Mouse (Mus musculus) MEL (cell line): ENCODE data around the gene Cdh4.

Experiments
- EP300 ChIP-seq, 2 experiments: IDR thresholded peaks; 2 replicates each; pipeline ENCODE4 v1.6.1; 2011; ENCODE audit warnings: improper control_type of control experiment in 2 of 2, low read length in 2 of 2, low read depth in 1 of 2, mild to moderate bottlenecking in 1 of 2
- HCFC1 ChIP-seq: IDR thresholded peaks from 2 replicates; pipeline ENCODE4 v1.6.1; 2012; ENCODE audit warnings: low read depth, mild to moderate bottlenecking, inconsistent platforms, low read length, improper control_type of control experiment, moderate library complexity
- ZNF384 ChIP-seq: IDR thresholded peaks from 2 replicates; pipeline ENCODE4 v1.6.1; 2012; ENCODE audit warnings: low read depth, mild to moderate bottlenecking, inconsistent platforms, low read length, improper control_type of control experiment

GRCm38 (mm10) chr2:179582966-179583365 lies 140.7 kb downstream of the Cdh4 start:
- no peak for TF ChIP-seq EP300 (IDR thresholded peaks at IDR 0.05; ENCODE audit: low read depth in 1 of 2, low read length in 2 of 2)
- no peak for TF ChIP-seq ZNF384
- TF ChIP-seq HCFC1 = no peak
